Mouse (Mus musculus): ENCODE results near the gene Lce1a1.
"Not testable (repeated sequence)": the region's sequence is repeated elsewhere in the genome, so short reads cannot be mapped to it uniquely, and the experiment has no call there.

The Lce1a1 gene

GRCm38 (mm10) chr3:92648207-92648606 lies at the start of gene Lce1a1:
Gene Lce1a1, minus strand, starts transcription at chr3:92648307.
- DNase-seq (ENCODE audit: low spot score), result no peak

- no peak for DNase-seq (ENCODE audit: low spot score)
Observed at GRCm38 (mm10) chr3:92694613-92695012, 46.5 kb upstream of the Lce1a1 start.

- no peak for DNase-seq (ENCODE audit: low spot score)
Observed at GRCm38 (mm10) chr3:92691688-92692087, 43.6 kb upstream of the Lce1a1 start.

- DNase-seq (ENCODE audit: low spot score), result not testable (repeated sequence)
Observed at GRCm38 (mm10) chr3:92689154-92689553, 41.0 kb upstream of the Lce1a1 start.

- no peak for DNase-seq (ENCODE audit: low spot score)
Observed at GRCm38 (mm10) chr3:92687110-92687509, 39.0 kb upstream of the Lce1a1 start, which contains the start of gene Lce1d. Gene Lce1d, minus strand, starts transcription at chr3:92687210.

- DNase-seq (ENCODE audit: low spot score), result no peak
Observed at GRCm38 (mm10) chr3:92678947-92679346, 30.8 kb upstream of the Lce1a1 start, which contains the start of gene Lce1c. Gene Lce1c, plus strand, starts transcription at chr3:92679247.

GRCm38 (mm10) chr3:92670215-92670614 lies 22.1 kb upstream of the Lce1a1 start, which contains the start of gene Lce1a2:
Gene Lce1a2, minus strand, starts transcription at chr3:92670315.
- DNase-seq (ENCODE audit: low spot score), result no peak

GRCm38 (mm10) chr3:92656826-92657225 lies 8.7 kb upstream of the Lce1a1 start, which contains the start of gene Lce1b:
Gene Lce1b, minus strand, starts transcription at chr3:92656926.
- DNase-seq (ENCODE audit: low spot score), result no peak

GRCm38 (mm10) chr3:92639854-92640253 lies 8.3 kb downstream of the Lce1a1 start:
- no peak for DNase-seq (ENCODE audit: low spot score)

GRCm38 (mm10) chr3:92638653-92638991 lies 9.5 kb downstream of the Lce1a1 start:
- no peak for DNase-seq (ENCODE audit: low spot score)

GRCm38 (mm10) chr3:92637745-92638652 lies 10.1 kb downstream of the Lce1a1 start:
- no peak for DNase-seq (ENCODE audit: low spot score)

- no peak for DNase-seq (ENCODE audit: low spot score)
Observed at GRCm38 (mm10) chr3:92621560-92621959, 26.5 kb downstream of the Lce1a1 start, which contains the start of gene Lce6a. Gene Lce6a, minus strand, starts transcription at chr3:92621660.

- DNase-seq (ENCODE audit: low spot score), result no peak
Observed at GRCm38 (mm10) chr3:92609804-92610203, 38.3 kb downstream of the Lce1a1 start.

- DNase-seq (ENCODE audit: low spot score), result no peak
Observed at GRCm38 (mm10) chr3:92607392-92607791, 40.7 kb downstream of the Lce1a1 start, which contains the start of gene 2210017I01Rik. Gene 2210017I01Rik, minus strand, starts transcription at chr3:92607492.

GRCm38 (mm10) chr3:92602169-92602568 lies 45.9 kb downstream of the Lce1a1 start:
- no peak for DNase-seq (ENCODE audit: low spot score)

GRCm38 (mm10) chr3:92600456-92600855 lies 47.7 kb downstream of the Lce1a1 start:
- no peak for DNase-seq (ENCODE audit: low spot score)

- no peak for DNase-seq (ENCODE audit: low spot score)
Observed at GRCm38 (mm10) chr3:92599973-92600372, 48.1 kb downstream of the Lce1a1 start.

GRCm38 (mm10) chr3:92598429-92598828 lies 49.7 kb downstream of the Lce1a1 start:
- DNase-seq (ENCODE audit: low spot score), result no peak

Measured in testis, postnatal 10 days (tissue).